Mouse (Mus musculus) layer of hippocampus, adult 8-10 months (tissue): ENCODE measurements around the gene Atp11b. TPM values are rescaled to one million over a fixed set of nuclear protein-coding genes. Genes with fewer than 3 reads are reported as not detected.

Experiments used
- DNase-seq, 2 experiments: peaks; one replicate each; pipeline ENCODE4 v3.0.0; 2022; ENCODE audit warnings: low spot score in 2 of 2
- total RNA-seq, 4 experiments: library from RNA; stranded (reverse); gene quantifications; 2 replicates each; pipeline ENCODE4 v1.2.4; 2022

Atp11b gene
- total RNA-seq, 4 experiments from 2014 or later: 78.9 to 101 (median 89.8) TPM

- DNase-seq: no peak
Observed at GRCm38 (mm10) chr3:35764637-35765617, 11.0 kb downstream of the Atp11b start.

- no peak for DNase-seq
Observed at GRCm38 (mm10) chr3:35779748-35780147, 25.8 kb downstream of the Atp11b start.

- no peak for DNase-seq
Observed at GRCm38 (mm10) chr3:35802040-35802439, 48.1 kb downstream of the Atp11b start.

GRCm38 (mm10) chr3:35819887-35820286 lies 66.0 kb downstream of the Atp11b start:
- no peak for DNase-seq

GRCm38 (mm10) chr3:35822036-35822435 lies 68.1 kb downstream of the Atp11b start:
- DNase-seq: no peak

- no peak for DNase-seq
Observed at GRCm38 (mm10) chr3:35849326-35849725, 95.4 kb downstream of the Atp11b start.

GRCm38 (mm10) chr3:35883267-35883666 lies 129.4 kb downstream of the Atp11b start:
- no peak for DNase-seq

- DNase-seq: no peak
Observed at GRCm38 (mm10) chr3:35889531-35889930, 135.6 kb downstream of the Atp11b start.

- no peak for DNase-seq
Observed at GRCm38 (mm10) chr3:35891123-35891522, 137.2 kb downstream of the Atp11b start.

- DNase-seq: no peak
Observed at GRCm38 (mm10) chr3:35893156-35893555, 139.2 kb downstream of the Atp11b start.

- no peak for DNase-seq
Observed at GRCm38 (mm10) chr3:35897900-35898299, 144.0 kb downstream of the Atp11b start.

- DNase-seq: no peak
Observed at GRCm38 (mm10) chr3:35899109-35899508, 145.2 kb downstream of the Atp11b start.

- no peak for DNase-seq
Observed at GRCm38 (mm10) chr3:35900555-35901204, 146.8 kb downstream of the Atp11b start.

Other genes starting within 250 kb of the Atp11b start
- gene Dcun1d1, start 183.3 kb downstream of the Atp11b start, total RNA-seq: 10 to 100 TPM; 68.4 to 81.5 (median 72.8) TPM
- 10 to 100 TPM; 33.2 to 47.1 (median 39.3) TPM for gene Mccc1, start 246.6 kb downstream of the Atp11b start, total RNA-seq